Mouse (Mus musculus) lung, adult 2 months (tissue): Measurements from ENCODE around the gene Cxcl12.

ENCODE experiments used
- CTCF ChIP-seq: fragments of 200-500 bp; IDR thresholded peaks from 2 replicates; pipeline ENCODE4 v1.5.1; 2011; ENCODE audit warnings: mild to moderate bottlenecking, low read length, control low read depth; ENCODE audit not compliant: insufficient read depth
- POLR2A ChIP-seq: fragments of 200-500 bp; IDR thresholded peaks from 2 replicates; pipeline ENCODE4 v1.6.1; 2011; ENCODE audit warnings: low read depth, mild to moderate bottlenecking, control low read depth, low read length, borderline replicate concordance; ENCODE audit errors: extremely low read depth

GRCm38 (mm10) chr6:117172358-117172757 lies 4.0 kb downstream of the Cxcl12 start:
- TF ChIP-seq CTCF: no peak
- TF ChIP-seq POLR2A: no peak
